Mouse (Mus musculus): Measurements from ENCODE around the gene Rps6ka3. TPM values are rescaled to one million over a fixed set of nuclear protein-coding genes. Genes with fewer than 3 reads are reported as not detected.

Gene Rps6ka3
- total and polyA plus RNA-seq, 3 experiments = 6.9 to 16.7 (median 13.5) TPM

GRCm38 (mm10) chrX:159210892-159211583 is 931 bp downstream of the Rps6ka3 start:
- no peak overlapping the region for H3K4me3 ChIP-seq (replicated peaks in 1 of 3; ENCODE audit: low read depth in 2 of 3, low read length in 2 of 3, poor library complexity in 1 of 3)
- no peak overlapping the region for H3K9ac ChIP-seq (ENCODE audit: insufficient read depth, low read depth)
- no peak for DNase-seq (ENCODE audit: extremely low read depth)
- H3K9me3 ChIP-seq (replicated peaks; ENCODE audit: low read length) = no peaks in the 10 kb centered on the region
- H3K4me2 ChIP-seq (ENCODE audit: insufficient read depth, low read depth, poor library complexity, severe bottlenecking) = no peak overlapping the region
- in situ Hi-C loops (cut with MboI; ENCODE audit: low pct_ligation_motif_present, low pct_unique_long_range_greater_than_20kb, low sequenced_read_pairs) (no loop called here), dilution Hi-C loops (cut with MboI; ENCODE audit: extremely low pct_ligation_motif_present, extremely low pct_unique_long_range_greater_than_20kb, low sequenced_read_pairs) (no loop called here)
- H3K36me3 ChIP-seq (replicated peaks in 1 of 2; ENCODE audit: control insufficient read depth in 1 of 2, insufficient read depth in 1 of 2, low read length in 1 of 2) = no peaks in the 10 kb centered on the region
- no peak overlapping the region for H3K27ac ChIP-seq (ENCODE audit: insufficient read depth, low read depth)
- TF ChIP-seq ZKSCAN1 (IDR thresholded peaks at IDR 0.05; ENCODE audit: borderline replicate concordance, low read depth, low read length) (no peak), CTCF (conservative IDR thresholded peaks at IDR 0.05 in 1 of 2, IDR thresholded peaks at IDR 0.05 in 1 of 2; ENCODE audit: low read depth in 2 of 2, low read length in 2 of 2) (no peak), HCFC1 (IDR thresholded peaks at IDR 0.05; ENCODE audit: low read depth, low read length) (no peak), GABPA (IDR thresholded peaks at IDR 0.05; ENCODE audit: insufficient replicate concordance, low read depth, low read length) (no peak), JUN (IDR thresholded peaks at IDR 0.05; ENCODE audit: insufficient read depth, low read depth, low read length) (no peak)
- H3K27me3 ChIP-seq (replicated peaks) = no peaks in the 10 kb centered on the region
- no peaks in the 10 kb centered on the region for H3K79me2 ChIP-seq (replicated peaks; ENCODE audit: control insufficient read depth, extremely low read depth, insufficient read depth, poor library complexity, severe bottlenecking)
- H3K4me1 ChIP-seq (ENCODE audit: control insufficient read depth in 1 of 2, insufficient read depth in 2 of 2) = no peaks in the 10 kb centered on the region

GRCm38 (mm10) chrX:159215253-159215652 is 5.1 kb downstream of the Rps6ka3 start:
- Histone ChIP-seq H3K27ac (ENCODE audit: insufficient read depth, low read depth) (no peak overlapping the region), H3K4me2 (ENCODE audit: insufficient read depth, low read depth, poor library complexity, severe bottlenecking) (no peak overlapping the region), H3K9me3 (replicated peaks; ENCODE audit: low read length) (no peaks in the 10 kb centered on the region), H3K9ac (ENCODE audit: insufficient read depth, low read depth) (no peak overlapping the region), H3K4me3 (replicated peaks in 1 of 3; ENCODE audit: low read depth in 2 of 3, low read length in 2 of 3, poor library complexity in 1 of 3) (no peak overlapping the region), H3K4me1 (ENCODE audit: control insufficient read depth in 1 of 2, insufficient read depth in 2 of 2) (no peaks in the 10 kb centered on the region), H3K27me3 (replicated peaks) (no peaks in the 10 kb centered on the region), H3K79me2 (replicated peaks; ENCODE audit: control insufficient read depth, extremely low read depth, insufficient read depth, poor library complexity, severe bottlenecking) (no peaks in the 10 kb centered on the region), H3K36me3 (replicated peaks in 1 of 2; ENCODE audit: control insufficient read depth in 1 of 2, insufficient read depth in 1 of 2, low read length in 1 of 2) (no peaks in the 10 kb centered on the region)
- DNase-seq (ENCODE audit: extremely low read depth) = no peak
- dilution Hi-C loops (cut with MboI; ENCODE audit: extremely low pct_ligation_motif_present, extremely low pct_unique_long_range_greater_than_20kb, low sequenced_read_pairs) (no loop called here), in situ Hi-C loops (cut with MboI; ENCODE audit: low pct_ligation_motif_present, low pct_unique_long_range_greater_than_20kb, low sequenced_read_pairs) (no loop called here)
- TF ChIP-seq SMC3 (IDR thresholded peaks at IDR 0.05; ENCODE audit: low read depth, low read length) = no peak
- no peak for TF ChIP-seq TBP (conservative IDR thresholded peaks at IDR 0.05; ENCODE audit: low read depth, low read length)
- TF ChIP-seq CHD1 (IDR thresholded peaks at IDR 0.05; ENCODE audit: low read depth, low read length) = no peak
- TF ChIP-seq USF1 (IDR thresholded peaks at IDR 0.05; ENCODE audit: low read depth, low read length) = no peak
- TF ChIP-seq TCF12 (IDR thresholded peaks at IDR 0.05; ENCODE audit: low read depth, low read length) = no peak
- TF ChIP-seq E2F4 (IDR thresholded peaks at IDR 0.05; ENCODE audit: insufficient replicate concordance, low read depth, low read length) = no peak
- no peak for TF ChIP-seq USF2 (conservative IDR thresholded peaks at IDR 0.05; ENCODE audit: low read depth, low read length)
- TF ChIP-seq CTCF (conservative IDR thresholded peaks at IDR 0.05 in 1 of 2, IDR thresholded peaks at IDR 0.05 in 1 of 2; ENCODE audit: low read depth in 2 of 2, low read length in 2 of 2) = no peak
- no peak for TF ChIP-seq JUND (conservative IDR thresholded peaks at IDR 0.05; ENCODE audit: low read depth, low read length)
- no peak for TF ChIP-seq ETS1 (conservative IDR thresholded peaks at IDR 0.05; ENCODE audit: low read depth, low read length)
- no peak for TF ChIP-seq MAZ (IDR thresholded peaks at IDR 0.05; ENCODE audit: low read depth, low read length)
- TF ChIP-seq POLR2A (IDR thresholded peaks at IDR 0.05; ENCODE audit: low read depth, low read length) = no peak
- TF ChIP-seq IRF4 (IDR thresholded peaks at IDR 0.05; ENCODE audit: low read depth, low read length) = no peak
- no peak for TF ChIP-seq BHLHE40 (IDR thresholded peaks at IDR 0.05; ENCODE audit: low read depth, low read length)
- TF ChIP-seq NELFE (IDR thresholded peaks at IDR 0.05; ENCODE audit: low read depth, low read length) = no peak
- TF ChIP-seq MXI1 (IDR thresholded peaks at IDR 0.05; ENCODE audit: low read depth, low read length) = no peak
- TF ChIP-seq UBTF (IDR thresholded peaks at IDR 0.05; ENCODE audit: low read depth, low read length) = no peak
